Mouse (Mus musculus): ENCODE data around the gene Bbx. TPM values are rescaled to one million over a fixed set of nuclear protein-coding genes. Genes with fewer than 3 reads are reported as not detected.

Gene Bbx
- polyA plus RNA-seq, 1 experiment from 2014 or later, result 6.1 TPM

DNA sequence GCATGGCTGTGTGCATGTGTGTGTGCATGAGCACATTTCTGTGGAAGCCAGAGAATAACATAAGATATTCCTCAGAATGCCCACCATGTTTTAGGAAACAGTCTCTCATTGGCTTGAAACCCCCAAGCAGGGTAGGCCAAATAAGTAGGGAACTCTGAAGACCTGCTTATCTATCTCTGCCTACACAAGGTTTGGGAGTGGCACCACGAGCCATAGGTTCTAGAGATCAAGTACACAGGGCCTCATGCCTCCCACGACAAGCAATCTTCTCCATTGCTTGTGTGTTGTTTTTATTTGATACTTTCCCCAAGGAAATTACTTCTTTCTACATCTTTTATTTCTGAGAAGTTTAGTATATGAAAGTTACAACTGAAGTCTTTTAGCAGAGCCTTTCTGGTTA is 61.8 kb downstream of the Bbx start:
- H3K27me3 ChIP-seq, result no peaks in the 10 kb centered on the region
- WGBS (ENCODE audit: insufficient replicate concordance), result 20% methylated on average over 2 of the region's 2 CpGs
- H3K4me3 ChIP-seq (replicated peaks), result no peak overlapping the region
- peak; percentile 60; the same call in 1 of the 2 replicates for ATAC-seq (ENCODE audit: insufficient read depth)
- peaks cover 25% of the 10 kb centered on the region for H3K4me1 ChIP-seq (replicated peaks)
- no peak overlapping the region for H3K27ac ChIP-seq (replicated peaks)
- no peak overlapping the region for H3K4me2 ChIP-seq
- no peaks in the 10 kb centered on the region for H3K36me3 ChIP-seq (replicated peaks)
- no peak overlapping the region for H3K9ac ChIP-seq
- H3K9me3 ChIP-seq (replicated peaks), result no peaks in the 10 kb centered on the region

DNA sequence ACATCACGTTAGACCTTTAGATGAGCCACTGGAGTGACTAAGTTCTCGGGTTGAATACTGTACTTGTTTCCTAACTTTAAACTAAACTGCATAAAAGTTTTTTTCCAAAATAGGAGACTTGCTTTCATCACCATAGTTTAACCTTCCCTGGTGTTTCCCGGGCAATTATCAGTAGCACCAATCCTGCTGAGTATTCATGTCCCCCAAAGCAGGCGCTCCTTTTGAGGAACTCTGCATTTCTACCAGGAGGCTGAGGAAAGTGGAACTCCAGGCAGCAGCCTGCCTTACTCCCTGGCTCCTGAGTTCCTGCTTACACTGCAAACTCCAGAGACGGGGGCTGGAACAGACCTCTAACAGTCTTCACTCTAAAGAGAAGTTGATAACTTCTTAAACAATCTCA is 65.6 kb downstream of the Bbx start:
- H3K9ac ChIP-seq, result no peak overlapping the region
- H3K4me1 ChIP-seq (replicated peaks), result peaks cover 17% of the 10 kb centered on the region
- no peaks in the 10 kb centered on the region for H3K36me3 ChIP-seq (replicated peaks)
- ATAC-seq (ENCODE audit: insufficient read depth), result no peak
- H3K4me2 ChIP-seq, result no peak overlapping the region
- 33% methylated on average over 5 of the region's 5 CpGs for WGBS (ENCODE audit: insufficient replicate concordance)
- no peak overlapping the region for H3K27ac ChIP-seq (replicated peaks)
- H3K4me3 ChIP-seq (replicated peaks), result no peak overlapping the region
- H3K27me3 ChIP-seq, result no peaks in the 10 kb centered on the region
- no peaks in the 10 kb centered on the region for H3K9me3 ChIP-seq (replicated peaks)

DNA sequence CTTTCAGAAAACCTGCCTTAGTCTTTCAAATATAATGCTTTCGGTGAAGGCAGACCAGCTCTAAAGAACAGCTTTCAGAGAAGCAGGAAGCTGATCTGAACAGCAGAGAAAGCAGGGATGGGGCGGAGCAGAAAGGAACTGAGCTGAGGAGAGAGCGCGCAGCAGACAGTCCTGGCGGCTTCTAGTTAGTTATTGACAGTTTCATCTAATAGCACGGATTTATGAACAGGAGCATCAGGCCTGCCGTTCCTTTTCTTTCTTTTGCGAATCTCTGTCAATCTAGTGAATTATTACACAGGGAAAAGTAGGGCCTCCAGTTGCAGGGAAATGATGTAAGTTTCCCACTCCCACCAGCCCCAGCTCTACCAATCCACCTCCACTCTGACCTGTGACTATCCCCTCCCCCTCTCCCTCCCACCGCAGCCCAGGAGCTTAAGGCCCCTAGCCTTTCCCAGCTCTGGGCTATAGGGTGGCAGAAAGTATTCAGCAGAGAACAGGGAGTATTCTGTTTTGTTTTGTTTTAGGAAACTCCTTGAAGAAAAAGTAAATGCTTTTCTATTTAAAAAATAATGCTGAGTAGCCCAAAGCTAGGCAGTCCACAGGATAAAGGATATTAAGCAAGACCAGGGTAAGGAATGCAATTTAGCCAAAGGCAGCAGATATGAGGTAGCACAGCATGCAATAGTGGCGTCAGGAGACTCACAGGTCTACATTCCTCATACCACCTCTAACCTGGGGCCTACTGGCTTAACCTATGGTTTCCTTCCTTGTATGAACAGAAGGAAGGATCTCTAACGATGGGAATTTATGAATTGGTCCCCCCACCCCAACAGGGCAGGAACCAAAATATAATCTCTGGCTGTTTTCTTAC is 67.8 kb downstream of the Bbx start:
- Histone ChIP-seq H3K36me3 (replicated peaks) (no peaks in the 10 kb centered on the region), H3K4me2 (peak overlapping the region; percentile 51), H3K27me3 (no peaks in the 10 kb centered on the region), H3K9ac (no peak overlapping the region), H3K27ac (replicated peaks) (peak overlapping the region; percentile 26; the same call in 1 of the 2 replicates), H3K9me3 (replicated peaks) (no peaks in the 10 kb centered on the region), H3K4me3 (replicated peaks) (peak overlapping the region; percentile 41), H3K4me1 (replicated peaks) (peaks cover 6% of the 10 kb centered on the region; the same call in 1 of the 2 replicates)
- 15% methylated on average over 11 of the region's 11 CpGs for WGBS (ENCODE audit: insufficient replicate concordance)
- peak; percentile 77 for ATAC-seq (ENCODE audit: insufficient read depth)

DNA sequence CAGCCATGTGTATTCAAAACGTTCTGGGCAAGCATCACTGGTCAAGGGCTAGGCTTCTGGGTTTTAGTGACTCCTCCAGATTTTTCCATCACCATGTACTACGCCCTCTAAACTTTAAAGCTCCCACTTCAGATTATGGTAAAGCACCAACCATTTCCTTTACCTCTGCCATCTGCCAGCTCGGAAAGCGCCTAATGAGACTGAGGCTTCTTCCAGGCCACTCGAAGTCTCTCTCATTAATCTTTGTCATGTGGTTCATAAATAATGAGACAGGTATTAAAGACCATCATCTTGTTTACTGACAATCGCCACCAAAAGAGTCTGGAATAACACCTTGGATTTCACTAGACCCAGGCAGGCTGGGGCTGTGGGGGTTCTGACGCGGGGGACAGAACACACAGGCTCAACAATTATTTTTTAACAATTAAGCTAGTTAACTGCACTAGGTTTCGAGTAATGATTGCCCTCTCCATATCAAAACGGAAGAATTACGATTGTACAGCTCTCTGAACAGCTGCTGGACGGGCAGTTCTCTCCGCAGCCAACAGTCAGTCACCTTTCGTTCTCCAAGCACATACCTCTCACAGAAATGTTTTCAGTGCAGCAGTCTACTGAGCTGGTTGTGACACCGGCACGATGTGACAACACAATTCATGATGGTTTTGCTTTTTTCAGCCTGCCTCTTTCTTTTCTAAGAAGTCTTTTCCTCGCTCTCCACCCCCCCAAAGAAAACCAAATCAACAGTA is 68.6 kb downstream of the Bbx start:
- H3K9ac ChIP-seq, result no peak overlapping the region
- H3K4me1 ChIP-seq (replicated peaks), result peaks cover 6% of the 10 kb centered on the region; the same call in 1 of the 2 replicates
- H3K27me3 ChIP-seq, result no peaks in the 10 kb centered on the region
- H3K9me3 ChIP-seq (replicated peaks), result no peaks in the 10 kb centered on the region
- no peaks in the 10 kb centered on the region for H3K36me3 ChIP-seq (replicated peaks)
- H3K4me2 ChIP-seq, result peak overlapping the region; percentile 51
- 56% methylated on average over 17 of the region's 17 CpGs for WGBS (ENCODE audit: insufficient replicate concordance)
- no peak for ATAC-seq (ENCODE audit: insufficient read depth)
- peak overlapping the region; percentile 41 for H3K4me3 ChIP-seq (replicated peaks)
- peak overlapping the region; percentile 26; the same call in 1 of the 2 replicates for H3K27ac ChIP-seq (replicated peaks)

DNA sequence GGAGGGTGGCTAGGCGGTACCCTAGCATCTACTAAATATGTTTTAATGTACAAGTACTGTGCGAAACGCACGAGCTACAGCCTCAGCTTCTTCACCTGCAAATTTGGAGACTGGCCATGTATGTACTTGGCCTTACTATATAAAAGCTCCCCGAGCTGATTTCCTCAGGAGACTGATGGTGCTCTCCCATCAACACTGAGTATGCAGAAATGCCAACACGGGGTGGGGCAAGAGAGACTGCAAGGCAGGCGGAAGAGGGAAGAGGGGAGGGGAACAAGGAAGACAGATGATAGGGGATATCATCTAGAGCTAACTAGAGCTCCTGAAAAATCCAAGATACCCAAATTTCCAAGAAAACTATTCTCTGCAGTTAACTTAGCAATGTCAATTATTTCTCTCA is 71.6 kb downstream of the Bbx start:
- Histone ChIP-seq H3K4me1 (replicated peaks) (0 out of 2 replicates have a peak, but pooled peaks cover 3% of the 10 kb centered on the region), H3K9me3 (replicated peaks) (no peaks in the 10 kb centered on the region), H3K9ac (no peak overlapping the region), H3K36me3 (replicated peaks) (no peaks in the 10 kb centered on the region), H3K27me3 (no peaks in the 10 kb centered on the region), H3K27ac (replicated peaks) (no peak overlapping the region), H3K4me2 (no peak overlapping the region), H3K4me3 (replicated peaks) (no peak overlapping the region)
- 63% methylated on average over 7 of the region's 7 CpGs for WGBS (ENCODE audit: insufficient replicate concordance)
- no peak for ATAC-seq (ENCODE audit: insufficient read depth)

DNA sequence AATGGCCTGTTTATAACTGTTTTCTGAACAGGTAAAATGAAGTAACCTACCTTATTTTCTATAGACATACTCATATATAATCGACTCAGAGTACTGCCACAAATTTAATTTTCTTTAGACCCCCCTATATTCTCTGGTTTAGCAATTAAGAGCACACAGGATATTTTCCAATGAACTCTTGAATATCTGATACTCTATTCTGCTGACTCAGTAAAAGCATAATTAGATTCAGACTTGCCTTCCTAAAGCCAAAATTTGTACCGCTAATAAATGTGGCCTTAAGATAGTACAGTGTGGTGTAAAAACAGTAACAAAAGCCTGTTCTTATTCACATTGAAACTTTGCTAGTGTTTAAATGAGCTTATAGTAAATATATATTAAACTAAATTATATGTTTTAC is 102.5 kb downstream of the Bbx start:
- WGBS (ENCODE audit: insufficient replicate concordance), result 72% methylated on average over 2 of the region's 2 CpGs
- Histone ChIP-seq H3K9me3 (replicated peaks) (no peaks in the 10 kb centered on the region), H3K9ac (no peak overlapping the region)

DNA sequence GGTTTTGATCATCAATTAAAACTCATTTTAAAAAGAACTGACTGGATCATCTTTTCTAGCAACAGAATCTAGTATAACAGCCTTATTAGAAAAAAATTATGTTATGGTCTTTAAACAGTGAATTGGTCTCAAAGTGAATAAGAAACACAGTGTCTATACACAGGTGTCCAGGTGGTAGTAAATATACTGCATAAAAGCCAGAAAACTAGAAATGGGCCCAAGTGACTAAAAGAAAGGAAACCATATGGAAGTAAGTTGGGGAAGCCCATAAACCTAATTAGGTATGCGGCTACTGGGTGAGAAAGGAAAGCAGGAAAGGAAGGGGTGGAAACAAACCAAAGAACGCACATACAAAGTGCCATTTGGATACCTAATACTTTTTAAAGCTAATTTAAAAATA is 107.4 kb downstream of the Bbx start:
- Histone ChIP-seq H3K4me1 (replicated peaks) (no peaks in the 10 kb centered on the region), H3K27me3 (no peaks in the 10 kb centered on the region), H3K36me3 (replicated peaks) (no peaks in the 10 kb centered on the region), H3K27ac (replicated peaks) (no peak overlapping the region), H3K4me2 (no peak overlapping the region), H3K9ac (no peak overlapping the region), H3K4me3 (replicated peaks) (no peak overlapping the region), H3K9me3 (replicated peaks) (no peaks in the 10 kb centered on the region)
- ATAC-seq (ENCODE audit: insufficient read depth), result no peak
- 67% methylated on average over 2 of the region's 2 CpGs for WGBS (ENCODE audit: insufficient replicate concordance)

More for the DNA sequence above, 102.5 kb downstream of the Bbx start:
- ATAC-seq (ENCODE audit: insufficient read depth), result no peak
- Histone ChIP-seq H3K27me3 (no peaks in the 10 kb centered on the region), H3K4me2 (no peak overlapping the region), H3K27ac (replicated peaks) (no peak overlapping the region), H3K36me3 (replicated peaks) (no peaks in the 10 kb centered on the region), H3K4me3 (replicated peaks) (no peak overlapping the region), H3K4me1 (replicated peaks) (no peaks in the 10 kb centered on the region)

DNA sequence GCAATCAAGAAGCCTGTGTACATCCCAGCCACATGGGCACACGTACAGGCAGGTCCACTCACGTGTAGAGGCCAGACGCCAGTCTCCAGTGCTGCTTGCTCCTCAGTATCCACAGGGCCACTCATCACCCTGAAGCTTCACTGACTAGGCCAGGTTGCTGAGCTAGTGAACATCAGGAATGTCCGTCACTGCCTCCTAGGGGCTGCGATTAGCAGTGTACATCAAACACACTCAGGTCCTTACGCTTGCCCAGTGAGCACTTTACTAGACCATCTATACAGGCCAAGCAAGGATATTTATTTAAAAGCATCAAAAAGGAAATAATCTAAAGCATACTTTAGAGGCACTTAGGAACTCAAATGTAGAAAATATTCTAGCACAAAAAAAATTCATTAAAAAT is 107.9 kb downstream of the Bbx start:
- WGBS (ENCODE audit: insufficient replicate concordance), result 70% methylated on average over 6 of the region's 6 CpGs
- H3K4me1 ChIP-seq (replicated peaks), result no peaks in the 10 kb centered on the region
- H3K36me3 ChIP-seq (replicated peaks), result no peaks in the 10 kb centered on the region
- no peaks in the 10 kb centered on the region for H3K27me3 ChIP-seq
- no peak overlapping the region for H3K27ac ChIP-seq (replicated peaks)
- ATAC-seq (ENCODE audit: insufficient read depth), result no peak
- H3K4me3 ChIP-seq (replicated peaks), result no peak overlapping the region
- H3K9ac ChIP-seq, result no peak overlapping the region
- no peaks in the 10 kb centered on the region for H3K9me3 ChIP-seq (replicated peaks)
- no peak overlapping the region for H3K4me2 ChIP-seq

DNA sequence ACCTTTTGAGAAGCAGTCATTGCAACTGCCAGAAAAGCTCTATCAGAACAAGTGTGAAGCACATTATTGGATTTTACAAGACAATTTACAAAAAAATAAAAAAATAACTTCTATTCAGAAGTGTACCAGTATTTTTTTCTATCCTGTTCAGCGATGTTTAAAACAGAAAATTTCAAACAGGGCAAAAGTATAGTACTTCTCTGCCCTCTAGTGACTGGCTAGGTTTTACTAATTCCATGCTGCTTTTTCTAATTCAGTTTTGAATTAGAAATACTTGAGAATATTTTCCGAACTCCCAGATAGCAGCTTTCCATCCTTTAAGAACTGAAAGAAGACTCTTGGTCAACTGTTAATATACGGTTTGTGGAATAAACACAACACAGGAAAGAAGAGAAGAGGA is 110.8 kb downstream of the Bbx start:
- WGBS (ENCODE audit: insufficient replicate concordance), result 65% methylated on average over 3 of the region's 3 CpGs
- H3K27me3 ChIP-seq, result no peaks in the 10 kb centered on the region
- H3K9me3 ChIP-seq (replicated peaks), result no peaks in the 10 kb centered on the region
- no peak overlapping the region for H3K4me3 ChIP-seq (replicated peaks)
- no peak overlapping the region for H3K4me2 ChIP-seq
- no peak for ATAC-seq (ENCODE audit: insufficient read depth)
- no peak overlapping the region for H3K9ac ChIP-seq
- H3K27ac ChIP-seq (replicated peaks), result no peak overlapping the region
- H3K4me1 ChIP-seq (replicated peaks), result no peaks in the 10 kb centered on the region
- no peaks in the 10 kb centered on the region for H3K36me3 ChIP-seq (replicated peaks)

DNA sequence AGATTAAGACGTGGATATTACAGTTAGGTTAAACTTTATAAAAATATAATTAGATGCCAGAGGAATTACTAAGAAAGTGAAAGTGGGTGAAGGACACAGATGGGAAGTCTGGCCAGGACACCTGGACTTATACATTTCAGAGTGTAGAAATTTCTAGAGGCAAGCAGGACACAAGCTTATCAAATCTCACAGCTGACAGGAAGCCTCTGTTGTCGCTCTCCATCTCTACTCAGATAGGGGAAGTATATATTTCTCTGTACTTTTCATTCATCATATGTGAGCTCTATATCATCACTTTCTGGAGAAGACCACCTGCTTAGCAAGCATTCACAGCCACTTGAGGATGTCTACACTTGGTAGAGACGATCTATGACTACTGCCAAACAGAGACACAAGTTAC is 113.9 kb downstream of the Bbx start:
- H3K9me3 ChIP-seq (replicated peaks), result no peaks in the 10 kb centered on the region
- H3K27me3 ChIP-seq, result no peaks in the 10 kb centered on the region
- 36% methylated on average over 3 of the region's 3 CpGs for WGBS (ENCODE audit: insufficient replicate concordance)
- no peak overlapping the region for H3K9ac ChIP-seq
- H3K4me1 ChIP-seq (replicated peaks), result no peaks in the 10 kb centered on the region
- H3K36me3 ChIP-seq (replicated peaks), result no peaks in the 10 kb centered on the region
- no peak overlapping the region for H3K27ac ChIP-seq (replicated peaks)
- no peak for ATAC-seq (ENCODE audit: insufficient read depth)
- H3K4me3 ChIP-seq (replicated peaks), result no peak overlapping the region
- H3K4me2 ChIP-seq, result no peak overlapping the region

DNA sequence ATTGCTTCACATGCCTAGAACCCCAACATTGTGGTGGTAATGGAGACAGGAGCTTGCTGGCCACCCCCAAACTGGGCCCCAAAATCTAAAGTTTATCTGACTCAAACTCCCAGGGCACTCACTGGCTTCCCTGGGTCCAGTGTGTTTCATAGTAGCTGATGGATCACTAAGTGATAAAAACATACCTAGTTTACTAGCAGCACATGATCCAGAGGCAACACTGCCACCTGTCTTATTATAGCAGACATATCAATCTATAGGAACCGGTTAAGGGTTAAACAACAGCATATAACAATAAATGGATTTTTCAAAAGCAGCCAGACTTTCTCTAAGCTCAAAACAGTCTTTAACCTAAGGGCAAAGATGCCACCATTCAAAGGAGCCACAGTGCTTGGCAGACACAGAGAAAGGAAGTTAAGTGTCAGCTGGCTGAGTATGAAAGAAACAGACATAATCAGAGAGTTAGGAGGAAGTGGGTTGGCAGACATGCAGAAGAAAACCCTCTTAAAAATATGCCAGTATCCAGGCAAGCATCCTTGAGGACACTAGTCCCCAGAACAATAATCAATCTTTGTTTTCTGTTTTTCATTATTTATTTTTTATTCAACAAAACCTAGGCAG is 116.7 kb downstream of the Bbx start:
- no peaks in the 10 kb centered on the region for H3K9me3 ChIP-seq (replicated peaks)
- no peak overlapping the region for H3K27ac ChIP-seq (replicated peaks)
- no peaks in the 10 kb centered on the region for H3K27me3 ChIP-seq
- no peaks in the 10 kb centered on the region for H3K36me3 ChIP-seq (replicated peaks)
- 53% methylated on average over 1 of the region's 1 CpGs for WGBS (ENCODE audit: insufficient replicate concordance)
- no peaks in the 10 kb centered on the region for H3K4me1 ChIP-seq (replicated peaks)
- H3K4me3 ChIP-seq (replicated peaks), result no peak overlapping the region
- H3K9ac ChIP-seq, result no peak overlapping the region
- no peak for ATAC-seq (ENCODE audit: insufficient read depth)
- H3K4me2 ChIP-seq, result no peak overlapping the region
